Mouse (Mus musculus) spleen, embryonic (tissue): Measurements from ENCODE around the gene Cdc73.
"Not testable (repeated sequence)": the region's sequence is repeated elsewhere in the genome, so short reads cannot be mapped to it uniquely, and the experiment has no call there.

Experiments used
- CTCF ChIA-PET: fragments of 350-600 bp; sonication (Branson Sonifier 250); formaldehyde crosslinking; loops from one replicate; lab custom pipeline; 2022; lab: Charles Lee

The Cdc73 gene

DNA sequence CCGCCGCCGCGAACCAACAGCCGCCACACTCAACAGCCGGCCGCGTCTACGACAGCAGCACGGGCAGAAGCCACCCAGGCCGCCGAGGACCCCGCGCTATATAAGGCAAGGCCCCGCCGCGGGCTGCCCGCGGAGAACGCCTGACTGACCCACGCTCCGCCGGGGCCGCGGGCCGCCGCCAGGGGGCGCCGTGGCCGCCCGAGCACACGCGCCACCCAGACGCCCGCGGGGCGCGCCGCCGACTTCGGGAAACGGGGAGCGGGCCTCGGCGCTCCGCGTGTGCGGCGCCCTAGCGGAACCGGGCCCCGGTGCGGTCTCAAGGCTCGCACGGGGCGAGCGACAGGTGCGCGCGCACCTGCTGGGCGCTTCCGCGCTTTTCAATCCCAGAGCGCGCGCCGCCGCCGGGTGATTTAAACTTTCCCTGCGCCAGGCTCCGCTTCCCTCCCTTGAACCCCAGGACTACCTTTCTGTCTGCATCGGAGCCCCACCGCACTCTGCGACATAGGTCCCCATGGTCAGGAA lies at the start of gene Cdc73:
Gene Cdc73, minus strand, starts transcription at position 153 of the 522 bp plus-strand sequence.
- CTCF ChIA-PET: interaction anchor here (0.8 kb wide), 1 partner anchor 35 kb away, joined by 3 read pairs; no protein-coding TSS in a partner anchor

DNA sequence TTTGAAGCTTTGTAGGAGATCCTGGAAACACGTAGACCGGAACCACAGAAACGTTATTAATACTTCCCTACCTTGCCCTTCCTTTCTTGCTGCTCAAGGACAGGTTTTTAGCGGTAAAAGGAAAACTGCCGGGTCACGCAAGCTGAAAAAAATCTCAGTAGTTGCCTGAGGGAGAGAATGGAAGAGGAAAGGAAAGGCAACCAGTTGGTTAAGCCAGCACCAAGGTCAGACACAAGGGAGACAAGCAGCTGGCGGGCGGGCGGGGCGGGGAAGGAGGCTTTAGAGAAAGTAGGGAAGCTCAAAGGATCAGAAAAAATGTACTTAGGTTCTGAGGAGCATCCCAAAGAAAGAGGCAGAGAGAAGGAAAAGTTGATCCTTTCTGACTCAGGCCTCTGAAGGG lies 43.2 kb upstream of the Cdc73 start:
- CTCF ChIA-PET: no interaction called here

DNA sequence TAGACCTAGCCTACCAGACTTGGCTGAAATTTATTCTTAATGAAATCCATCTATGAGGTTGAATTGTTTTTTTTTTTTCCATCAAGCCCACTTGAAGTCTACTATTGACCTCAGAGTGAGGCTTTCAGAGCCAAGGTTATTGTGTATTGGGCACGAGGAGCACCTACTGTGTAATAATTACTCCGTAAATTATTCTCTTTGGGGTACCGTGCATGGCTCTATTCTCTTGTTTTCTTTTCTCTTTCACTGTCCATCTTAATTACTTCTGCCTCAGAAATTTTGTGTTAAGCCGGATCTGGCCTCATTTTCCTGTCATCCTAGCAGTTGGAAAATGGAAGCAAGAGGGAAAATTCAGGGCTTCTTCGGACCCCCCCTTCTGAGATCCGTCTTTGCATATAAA lies 39.5 kb upstream of the Cdc73 start:
- CTCF ChIA-PET: interaction anchor here (0.7 kb wide), 1 partner anchor 981 kb away, joined by 3 read pairs; no protein-coding TSS in a partner anchor

DNA sequence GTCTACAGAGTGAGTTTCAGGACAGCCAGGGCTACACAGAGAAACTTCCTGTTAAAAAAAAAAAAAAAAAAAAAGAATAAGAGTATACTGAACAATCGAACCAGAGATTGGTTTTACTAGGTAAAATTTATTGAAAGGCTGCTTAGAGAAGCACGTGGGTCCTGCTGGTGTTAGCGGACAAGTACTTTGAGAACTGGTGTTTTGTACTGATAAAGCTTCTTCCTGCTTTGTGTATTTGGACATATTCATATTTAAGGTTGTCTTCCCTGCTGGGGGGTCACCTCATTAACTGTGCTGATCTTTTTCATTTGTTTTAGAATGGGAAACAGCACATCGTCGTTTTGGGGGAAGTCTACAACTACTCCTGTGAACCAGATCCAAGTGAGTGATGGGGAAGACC lies 38.6 kb upstream of the Cdc73 start:
- CTCF ChIA-PET: interaction anchor here (0.6 to 0.7 kb wide), 5 partner anchors 14 to 982 kb away, joined by 3 read pairs; no protein-coding TSS in a partner anchor

DNA sequence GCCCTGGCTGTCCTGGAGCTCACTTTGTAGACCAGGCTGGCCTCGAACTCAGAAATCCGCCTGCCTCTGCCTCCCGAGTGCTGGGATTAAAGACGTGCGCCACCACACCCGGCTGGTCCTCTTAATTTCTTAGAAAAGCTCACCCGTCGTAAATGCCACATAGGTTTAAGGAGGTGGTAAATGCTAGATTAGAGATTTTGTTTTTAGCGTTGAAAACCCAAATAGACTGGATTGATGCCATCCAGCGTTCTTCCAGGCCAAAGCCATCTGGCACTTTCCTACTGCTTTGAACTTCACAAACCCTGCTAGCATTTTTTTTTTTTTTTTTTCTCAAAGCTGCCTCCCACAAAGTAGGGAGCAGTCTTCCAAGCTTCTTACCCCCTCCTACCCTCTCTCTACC lies 37.9 kb upstream of the Cdc73 start:
- CTCF ChIA-PET: interaction anchor here (0.6 to 1.0 kb wide), 5 partner anchors 13 to 39 kb away, joined by 3 to 4 read pairs (median 3); no protein-coding TSS in a partner anchor

DNA sequence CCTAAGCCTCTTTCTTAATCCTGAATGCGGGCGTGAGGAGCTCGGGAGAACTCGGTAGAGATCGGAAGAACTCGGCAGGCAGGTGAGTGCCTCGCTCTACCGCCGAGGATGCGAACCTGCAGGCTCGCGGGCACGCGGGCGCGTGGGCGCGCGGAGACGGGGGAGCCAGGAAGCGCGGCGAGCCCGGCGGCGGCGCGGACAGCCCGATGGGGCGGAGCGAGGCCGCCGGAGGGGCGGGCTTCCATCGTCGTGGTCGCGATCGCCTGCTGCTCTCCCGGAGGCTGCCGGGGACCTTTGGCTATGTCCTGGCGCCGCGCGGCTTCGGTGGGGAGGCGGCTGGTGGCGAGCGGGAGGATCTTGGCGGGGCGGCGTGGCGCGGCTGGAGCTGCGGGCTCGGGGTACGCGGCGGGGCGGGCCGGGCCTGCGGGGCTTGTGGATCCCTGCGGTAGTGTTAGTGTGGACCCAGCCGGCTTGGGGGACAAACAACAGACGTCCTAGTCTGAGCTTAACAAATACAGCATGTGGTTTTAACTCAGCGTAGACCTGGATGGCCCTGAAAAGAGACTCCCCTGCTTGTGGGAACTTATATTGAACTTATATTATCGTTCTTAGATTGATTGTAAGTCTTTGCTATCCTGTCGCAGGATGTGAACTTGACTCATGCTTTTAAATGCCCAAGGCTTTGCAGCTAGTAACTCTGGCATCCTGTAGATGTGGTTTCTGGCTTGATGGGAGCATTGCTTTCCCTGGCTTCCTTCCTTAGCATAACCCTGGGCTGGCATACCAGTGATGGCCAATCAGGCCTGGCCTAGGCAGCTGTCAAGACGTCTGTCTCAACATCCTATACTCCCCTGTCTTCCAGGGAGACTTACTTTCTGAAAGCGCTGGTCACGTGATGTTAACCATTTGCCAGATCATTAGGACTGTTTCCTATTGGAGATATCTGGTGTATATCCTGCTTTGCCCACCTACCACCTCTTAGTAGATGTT lies 37.0 kb upstream of the Cdc73 start:
- CTCF ChIA-PET: interaction anchor here (0.6 to 1.0 kb wide), 2 partner anchors 17 to 36 kb away, joined by 3 to 4 read pairs; no protein-coding TSS in a partner anchor

DNA sequence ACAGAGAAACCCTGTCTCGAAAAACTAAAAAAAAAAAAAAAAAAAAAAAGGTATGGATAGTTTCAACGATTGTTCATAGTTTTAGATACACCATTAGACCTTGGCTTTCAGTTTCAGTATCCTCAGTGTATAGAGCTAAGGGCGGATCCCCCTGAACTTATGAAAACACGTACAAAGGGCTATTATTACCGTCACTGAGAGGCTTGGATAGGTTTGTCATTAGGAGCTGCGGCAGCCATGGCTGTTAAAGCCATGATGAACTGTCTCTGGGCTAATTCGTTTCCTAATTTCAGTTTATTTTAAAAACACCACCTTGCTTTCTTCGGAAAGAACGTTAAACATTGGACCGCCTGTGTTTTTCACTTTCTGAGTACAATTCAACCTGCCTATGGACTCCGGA lies 36.1 kb upstream of the Cdc73 start:
- CTCF ChIA-PET: interaction anchor here (0.6 kb wide), 1 partner anchor 16 kb away, joined by 3 read pairs; no protein-coding TSS in a partner anchor

DNA sequence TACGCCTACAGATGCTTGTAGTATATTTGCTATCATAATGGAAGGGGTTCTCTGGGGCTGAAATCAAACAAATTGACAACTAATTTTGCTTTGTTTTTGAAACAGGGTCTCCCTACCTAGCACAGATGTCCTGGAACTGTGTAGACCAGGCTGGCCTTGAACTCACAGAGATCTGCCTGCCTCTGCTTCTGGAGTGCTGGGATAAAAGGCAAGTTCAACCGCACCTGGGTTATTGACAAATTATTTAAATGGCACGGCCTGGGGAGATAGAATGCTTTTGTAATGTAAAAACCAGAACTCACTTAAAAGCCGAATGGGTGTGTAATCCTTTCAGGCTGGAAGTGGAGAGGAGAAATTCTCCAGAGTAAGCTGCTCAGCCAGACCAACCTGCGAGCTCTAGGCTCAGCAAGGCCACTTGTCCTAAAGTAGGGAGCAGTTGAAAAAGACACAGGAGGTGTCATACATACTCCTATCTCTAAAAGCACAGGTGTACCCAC lies 31.3 kb upstream of the Cdc73 start:
- CTCF ChIA-PET: no interaction called here

DNA sequence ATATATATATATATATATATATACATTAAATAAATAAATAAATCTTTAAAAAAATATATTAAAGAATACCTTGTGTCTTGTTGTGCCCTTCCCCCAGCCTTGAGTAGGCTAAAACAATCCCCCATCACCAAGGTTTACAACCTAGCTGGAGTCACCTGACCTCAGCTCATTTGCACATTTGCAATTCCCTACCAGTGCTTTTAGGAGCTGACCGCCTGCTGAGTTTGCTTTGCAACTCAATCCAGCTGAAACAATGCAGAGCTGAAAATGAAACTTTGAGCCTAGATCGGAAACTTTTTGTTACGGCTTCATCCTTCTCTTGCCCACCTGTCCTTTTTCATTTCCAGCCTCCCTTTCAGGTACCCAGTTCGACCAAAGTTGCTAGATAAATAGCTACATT lies 29.0 kb upstream of the Cdc73 start:
- CTCF ChIA-PET: no interaction called here

DNA sequence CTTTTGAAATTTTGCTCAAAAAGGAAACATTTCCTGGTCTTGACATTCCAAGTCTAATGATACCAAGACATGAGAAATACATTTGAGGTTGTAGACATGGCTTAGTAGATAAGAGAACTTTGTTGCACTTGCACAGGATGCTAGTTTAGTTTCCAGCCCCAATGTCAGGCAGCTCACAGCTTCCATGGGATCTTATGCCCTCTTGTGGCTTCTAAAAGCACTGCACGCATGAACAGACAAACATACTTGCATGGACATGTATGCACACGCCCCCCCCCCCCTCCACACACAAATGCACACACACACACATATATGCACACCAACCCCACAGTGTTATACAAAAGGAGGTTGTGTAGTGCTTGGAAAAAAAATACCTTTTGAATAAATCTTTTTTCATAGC lies 28.2 kb upstream of the Cdc73 start:
- CTCF ChIA-PET: no interaction called here

DNA sequence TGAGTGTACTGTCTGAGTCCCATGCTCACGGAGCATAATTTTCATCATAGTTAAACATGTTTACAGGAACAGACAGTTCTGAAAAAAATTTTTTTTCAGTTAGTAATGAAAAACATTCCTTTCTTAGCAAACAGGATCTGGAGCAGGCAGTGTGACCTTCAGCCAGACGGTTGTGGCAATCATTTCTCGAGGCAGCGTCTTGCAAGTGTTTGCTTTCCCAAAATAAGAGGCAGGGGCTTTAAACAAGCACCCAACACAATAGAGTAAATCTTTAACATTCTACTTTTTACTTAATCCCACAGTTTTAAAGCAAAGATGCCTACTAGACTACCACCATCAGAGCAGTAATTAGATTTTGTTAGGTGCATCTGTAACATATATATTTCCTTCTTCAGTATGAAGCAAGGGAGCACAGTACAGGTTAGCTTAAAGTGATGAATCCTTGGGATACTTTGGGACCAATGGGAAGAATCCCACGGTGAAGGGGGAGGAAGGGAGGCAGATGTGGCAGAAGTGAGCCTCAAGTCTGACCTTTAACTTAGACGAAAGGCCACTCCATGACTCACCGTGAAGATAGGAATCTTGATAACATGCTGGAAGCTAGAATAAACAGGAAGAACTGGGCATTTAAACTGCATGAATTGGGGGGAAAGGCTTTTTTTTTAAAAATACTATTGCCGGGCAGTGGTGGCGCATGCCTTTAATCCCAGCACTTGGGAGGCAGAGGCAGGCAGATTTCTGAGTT lies 25.2 kb upstream of the Cdc73 start:
- CTCF ChIA-PET: interaction anchor here (0.6 kb wide), 1 partner anchor 13 kb away, joined by 3 read pairs; no protein-coding TSS in a partner anchor

DNA sequence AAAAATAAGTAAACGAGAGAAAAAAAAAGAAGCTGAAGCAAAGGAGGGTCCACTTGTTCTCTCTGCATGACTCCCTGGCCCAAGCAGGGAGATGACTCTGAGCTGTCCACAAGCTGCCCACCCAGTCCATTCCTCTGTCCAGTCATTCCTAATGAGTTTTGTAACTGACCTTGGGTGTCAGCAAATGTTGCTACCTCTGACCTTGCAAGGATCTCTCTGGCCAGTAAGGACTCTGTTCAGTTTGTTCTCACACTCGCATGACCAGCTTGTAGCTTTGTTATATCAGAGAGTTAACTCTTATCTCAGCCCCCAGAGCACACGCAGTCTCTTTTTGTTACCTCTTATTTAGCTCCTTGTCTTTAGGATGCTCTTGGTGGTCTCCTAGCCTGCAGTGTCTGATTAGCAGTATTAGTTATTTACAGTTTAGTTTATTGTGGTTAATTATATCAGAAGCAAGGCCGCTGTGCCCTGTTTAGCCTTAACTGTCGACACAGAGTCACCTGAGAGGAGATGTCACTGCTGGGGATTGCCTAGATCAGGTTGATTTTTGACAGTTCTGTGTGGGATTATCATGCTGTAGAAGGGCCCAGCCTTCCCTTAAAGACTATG lies 21.9 kb upstream of the Cdc73 start:
- CTCF ChIA-PET: no interaction called here

DNA sequence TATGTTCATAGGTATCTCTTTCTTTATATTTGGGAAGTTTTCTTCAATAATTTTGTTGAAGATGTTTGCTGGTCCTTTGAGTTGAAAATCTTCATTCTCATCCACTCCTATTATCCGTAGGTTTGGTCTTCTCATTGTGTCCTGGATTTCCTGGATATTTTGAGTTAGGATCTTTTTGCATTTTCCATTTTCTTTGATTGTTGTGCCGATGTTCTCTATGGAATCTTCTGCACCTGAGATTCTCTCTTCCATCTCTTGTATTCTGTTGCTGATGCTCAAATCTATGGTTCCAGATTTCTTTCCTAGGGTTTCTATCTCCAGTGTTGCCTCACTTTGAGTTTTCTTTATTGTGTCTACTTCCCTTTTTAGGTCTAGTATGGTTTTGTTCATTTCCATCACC lies 13.3 kb upstream of the Cdc73 start, which contains the start of gene Glrx2:
Gene Glrx2, plus strand, starts transcription at position 301 of the 400 bp plus-strand sequence.
- CTCF ChIA-PET: not testable (repeated sequence)

DNA sequence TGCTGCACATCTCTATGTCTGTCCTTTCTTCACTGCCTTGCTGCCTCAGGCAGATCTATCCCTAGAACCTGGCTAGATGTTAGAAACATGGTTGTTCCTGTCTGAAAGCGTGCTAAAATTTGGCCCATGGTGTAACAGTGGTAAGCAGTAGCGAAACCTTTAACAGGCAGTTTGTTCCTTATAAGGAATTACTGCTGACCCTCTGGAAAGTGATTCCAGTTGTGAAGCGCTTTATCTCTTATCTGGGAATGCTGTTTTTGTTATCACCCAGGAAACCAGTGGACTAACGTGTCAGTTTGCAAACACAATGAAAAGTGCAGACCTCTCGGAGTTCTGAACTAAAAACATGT lies 7.9 kb upstream of the Cdc73 start:
- CTCF ChIA-PET: no interaction called here

DNA sequence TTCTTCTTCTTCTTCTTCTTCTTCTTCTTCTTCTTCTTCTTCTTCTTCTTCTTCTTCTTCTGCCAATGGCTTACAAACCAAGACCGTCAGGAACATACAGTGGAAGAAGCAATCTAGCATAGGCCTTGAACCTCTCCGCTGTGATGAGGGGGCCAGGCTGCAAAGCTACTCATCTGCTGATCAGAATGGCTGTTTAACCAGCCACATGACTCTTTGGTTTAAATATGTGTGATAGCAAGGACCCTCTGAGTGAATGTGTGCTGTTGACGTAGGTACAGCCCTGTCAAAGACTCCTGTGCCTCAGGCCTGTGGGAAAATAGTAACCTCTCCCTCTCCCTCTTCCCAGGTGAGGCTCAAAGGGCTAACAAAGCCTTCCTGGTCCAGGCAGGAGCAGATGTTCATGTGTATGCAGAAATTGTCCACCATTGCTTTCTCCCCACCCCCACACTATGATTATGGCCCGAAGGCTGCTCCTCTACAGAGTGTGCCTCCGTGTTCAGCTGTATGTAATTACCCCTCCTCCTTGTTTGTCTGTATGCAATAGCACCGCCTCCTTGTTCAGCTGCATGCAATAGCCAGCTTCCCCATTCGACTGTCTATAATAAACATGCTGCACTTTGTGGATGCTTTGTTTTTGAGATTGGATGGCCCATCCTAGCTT lies 7.4 kb upstream of the Cdc73 start:
- CTCF ChIA-PET: no interaction called here

DNA sequence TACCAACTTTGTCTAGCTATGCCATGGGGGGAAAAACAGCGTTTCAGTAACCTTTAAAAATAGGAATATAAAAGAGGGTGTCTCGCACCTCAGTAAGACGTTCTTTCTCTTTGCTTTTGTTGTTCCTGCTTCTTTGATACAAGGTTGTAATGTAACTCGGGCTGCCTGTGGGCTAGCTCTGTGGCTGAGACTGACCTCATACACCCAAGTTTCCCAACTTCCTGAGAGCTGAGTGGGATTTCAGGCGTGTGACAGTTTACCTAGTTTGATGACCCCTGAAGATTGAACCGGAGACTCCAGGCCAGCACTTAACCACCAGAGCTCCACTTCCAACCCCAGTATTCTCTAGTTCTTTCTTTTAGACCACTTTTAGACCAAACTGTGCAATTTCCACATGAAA lies 5.7 kb upstream of the Cdc73 start:
- CTCF ChIA-PET: no interaction called here

DNA sequence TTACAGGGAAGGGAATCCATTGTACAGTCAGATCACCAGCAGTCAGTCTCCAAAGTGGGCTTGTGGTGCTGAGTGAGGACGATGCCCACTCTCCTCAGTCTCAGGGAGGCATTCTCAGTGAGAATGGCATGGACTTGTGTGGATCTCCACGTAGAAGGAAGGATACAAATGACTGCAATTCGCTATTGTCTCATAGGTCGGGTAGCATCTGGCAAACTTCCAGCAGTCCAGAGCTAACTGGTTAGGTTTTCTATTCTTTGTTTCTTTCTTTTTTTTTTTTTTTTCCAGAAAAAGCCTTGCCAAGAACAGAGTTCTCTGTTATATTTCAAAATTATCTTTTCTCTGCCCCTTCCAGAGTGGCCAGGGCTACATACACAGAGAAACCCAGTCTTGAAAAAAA lies 4.3 kb upstream of the Cdc73 start:
- CTCF ChIA-PET: interaction anchor here (0.5 kb wide), 1 partner anchor 34 kb away, joined by 3 read pairs; no protein-coding TSS in a partner anchor

DNA sequence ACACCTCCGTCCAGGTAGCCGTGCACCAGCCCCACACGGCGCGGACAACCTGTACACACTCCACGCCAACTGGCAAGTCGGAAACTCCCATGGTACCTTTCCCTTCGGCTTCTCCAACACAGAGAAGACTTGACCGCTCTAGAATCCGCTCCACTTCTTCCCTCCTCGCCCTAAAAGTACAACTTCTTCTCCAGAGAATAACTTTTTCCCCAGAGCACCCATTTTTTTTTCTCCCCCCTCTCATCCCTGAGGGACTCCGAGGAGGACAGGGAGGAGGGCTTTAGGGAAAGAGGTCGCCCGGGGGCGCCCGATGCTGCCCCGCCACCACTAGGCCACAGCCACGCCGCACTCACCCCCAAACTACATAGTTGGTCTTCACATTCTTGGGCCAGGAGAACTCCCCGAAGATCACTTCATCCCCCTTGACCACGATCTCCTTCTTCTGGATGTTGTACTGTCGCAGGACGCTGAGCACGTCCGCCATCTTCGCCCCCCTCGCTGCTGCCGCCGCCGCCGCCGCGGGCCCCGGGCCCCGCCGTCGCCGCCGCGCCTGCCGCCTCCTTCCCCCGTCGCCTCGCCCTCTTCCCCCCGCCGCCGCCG lies 452 bp downstream of the Cdc73 start:
- CTCF ChIA-PET: no interaction called here

DNA sequence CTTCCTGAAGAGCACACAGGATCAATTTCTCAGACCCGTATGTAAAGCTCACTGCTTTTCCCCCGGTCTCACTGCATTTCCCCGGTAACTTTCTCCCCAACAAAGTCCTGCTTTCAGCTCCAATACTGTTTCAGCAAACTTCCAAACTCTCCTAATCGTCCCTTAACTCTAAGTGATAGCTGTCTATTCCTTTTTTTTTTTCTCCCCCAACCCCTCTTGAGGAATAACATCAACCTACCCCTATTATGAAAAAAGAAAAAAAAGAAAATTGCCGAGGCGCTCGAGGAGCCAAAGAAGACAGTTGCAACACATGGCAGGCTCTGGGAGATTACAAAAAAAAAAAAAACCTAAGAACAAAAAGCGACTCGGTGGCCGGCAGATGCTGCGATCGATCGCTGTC lies 957 bp downstream of the Cdc73 start:
- CTCF ChIA-PET: interaction anchor here (0.7 kb wide), 1 partner anchor 39 kb away, joined by 3 read pairs; no protein-coding TSS in a partner anchor

DNA sequence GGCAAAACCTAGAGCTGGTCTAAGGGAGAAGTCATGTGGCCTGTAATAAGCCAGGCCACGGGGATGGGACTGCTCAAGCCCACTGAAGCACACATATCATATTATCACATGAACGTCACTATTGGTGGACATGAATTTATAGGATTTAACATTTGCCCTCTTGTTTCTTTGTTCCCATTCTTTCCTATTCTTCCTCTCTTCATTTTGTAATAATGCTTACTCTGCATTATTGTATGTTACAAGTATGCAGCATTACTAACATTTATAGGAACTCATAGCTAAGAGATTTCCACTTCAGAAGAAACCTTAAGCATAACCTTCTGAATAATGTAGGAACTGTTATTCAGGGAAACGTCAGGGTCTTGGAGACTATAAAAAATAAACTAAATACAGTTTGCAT lies 17.8 kb downstream of the Cdc73 start:
- CTCF ChIA-PET: no interaction called here
